Mouse (Mus musculus): ENCODE measurements at regions not wholly inside any gene's neighbourhood (a gene's known extent, or its start where the extent isn't known, plus 50 kb on each side); places are given as distances from the start of the nearest gene placed in this dataset.

- H3K4me1 ChIP-seq (ENCODE audit: control insufficient read depth in 2 of 2, insufficient read depth in 2 of 2, low read length in 2 of 2, poor library complexity in 1 of 2) = no peaks in the 10 kb centered on the region
- DNase-seq (ENCODE audit: low read depth, low spot score) = no peak
- no peak overlapping the region for H3K4me3 ChIP-seq (ENCODE audit: insufficient read depth in 1 of 2, low read depth in 1 of 2, low read length in 2 of 2, poor library complexity in 1 of 2, severe bottlenecking in 1 of 2)
- TF ChIP-seq MAFK (IDR thresholded peaks at IDR 0.05; ENCODE audit: insufficient read depth, low read depth, low read length) (no peak), ZNF384 (IDR thresholded peaks at IDR 0.05; ENCODE audit: low read depth, low read length) (no peak), ZC3H11A (IDR thresholded peaks at IDR 0.05; ENCODE audit: borderline replicate concordance, low read depth, low read length) (no peak), HCFC1 (IDR thresholded peaks at IDR 0.05; ENCODE audit: borderline replicate concordance, insufficient read depth, low read length) (no peak), CHD2 (IDR thresholded peaks at IDR 0.05; ENCODE audit: low read depth, low read length) (no peak)
- no peak overlapping the region for H3K27ac ChIP-seq (ENCODE audit: insufficient read depth, low read depth, low read length, poor library complexity, severe bottlenecking)
- H3K36me3 ChIP-seq (ENCODE audit: control insufficient read depth, insufficient read depth, low read length, poor library complexity, severe bottlenecking) = no peaks in the 10 kb centered on the region
- H3K9me3 ChIP-seq (ENCODE audit: control insufficient read depth, insufficient read depth, low read depth, low read length) = no peaks in the 10 kb centered on the region
- in situ Hi-C loops (cut with MboI; ENCODE audit: low sequenced_read_pairs in 2 of 2, unreplicated experiment in 2 of 2) = no loop called here
- H3K9ac ChIP-seq (ENCODE audit: insufficient read depth, low read depth, low read length, poor library complexity, severe bottlenecking) = no peak overlapping the region
Observed at GRCm38 (mm10) chr2:105454353-105454752, 55.2 kb upstream of the Rcn1 start.

- TF ChIP-seq MAFK (IDR thresholded peaks at IDR 0.05; ENCODE audit: insufficient read depth, low read depth, low read length) = no peak
- TF ChIP-seq ZNF384 (IDR thresholded peaks at IDR 0.05; ENCODE audit: low read depth, low read length) = no peak
- no peak for TF ChIP-seq ZC3H11A (IDR thresholded peaks at IDR 0.05; ENCODE audit: borderline replicate concordance, low read depth, low read length)
- TF ChIP-seq CHD2 (IDR thresholded peaks at IDR 0.05; ENCODE audit: low read depth, low read length) = no peak
- no peak for TF ChIP-seq HCFC1 (IDR thresholded peaks at IDR 0.05; ENCODE audit: borderline replicate concordance, insufficient read depth, low read length)
Observed at GRCm38 (mm10) chr2:105454836-105455235, 55.7 kb upstream of the Rcn1 start.

DNA sequence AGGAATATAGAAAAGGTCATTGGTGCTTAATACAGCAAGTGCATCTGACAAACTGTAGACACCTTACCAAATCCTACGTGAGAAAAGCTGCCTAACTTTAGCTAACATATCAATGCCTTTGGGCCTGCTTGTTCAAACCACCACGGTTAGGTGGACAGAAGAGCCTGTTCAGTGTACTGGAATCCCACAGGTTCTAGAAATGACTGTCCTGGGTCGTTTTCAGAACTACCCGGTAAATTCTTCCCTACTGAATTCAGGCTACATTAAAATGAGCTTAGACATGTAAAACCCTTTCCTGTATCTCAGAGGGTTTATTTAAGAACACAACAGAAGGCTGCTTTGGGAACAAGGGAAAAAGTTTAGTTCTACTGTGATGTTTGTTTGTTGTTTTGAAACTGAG lies 59.5 kb upstream of the Rcn1 start:
- in situ Hi-C loops (cut with MboI; ENCODE audit: low sequenced_read_pairs in 2 of 2, unreplicated experiment in 2 of 2) = no loop called here
- Histone ChIP-seq H3K27ac (ENCODE audit: insufficient read depth, low read depth, low read length, poor library complexity, severe bottlenecking) (no peak overlapping the region), H3K9me3 (ENCODE audit: control insufficient read depth, insufficient read depth, low read depth, low read length) (no peaks in the 10 kb centered on the region), H3K36me3 (ENCODE audit: control insufficient read depth, insufficient read depth, low read length, poor library complexity, severe bottlenecking) (no peaks in the 10 kb centered on the region), H3K4me1 (ENCODE audit: control insufficient read depth in 2 of 2, insufficient read depth in 2 of 2, low read length in 2 of 2, poor library complexity in 1 of 2) (no peaks in the 10 kb centered on the region), H3K4me3 (ENCODE audit: insufficient read depth in 1 of 2, low read depth in 1 of 2, low read length in 2 of 2, poor library complexity in 1 of 2, severe bottlenecking in 1 of 2) (no peak overlapping the region), H3K9ac (ENCODE audit: insufficient read depth, low read depth, low read length, poor library complexity, severe bottlenecking) (no peak overlapping the region)
- TF ChIP-seq ZC3H11A (IDR thresholded peaks at IDR 0.05; ENCODE audit: borderline replicate concordance, low read depth, low read length) (no peak), MAFK (IDR thresholded peaks at IDR 0.05; ENCODE audit: insufficient read depth, low read depth, low read length) (no peak), HCFC1 (IDR thresholded peaks at IDR 0.05; ENCODE audit: borderline replicate concordance, insufficient read depth, low read length) (no peak), ZNF384 (IDR thresholded peaks at IDR 0.05; ENCODE audit: low read depth, low read length) (no peak), CHD2 (IDR thresholded peaks at IDR 0.05; ENCODE audit: low read depth, low read length) (no peak)
- DNase-seq (ENCODE audit: low read depth, low spot score) = no peak

More at GRCm38 (mm10) chr2:105454836-105455235, 55.7 kb upstream of the Rcn1 start:
- H3K4me1 ChIP-seq (ENCODE audit: control insufficient read depth in 2 of 2, insufficient read depth in 2 of 2, low read length in 2 of 2, poor library complexity in 1 of 2) = no peaks in the 10 kb centered on the region
- H3K9me3 ChIP-seq (ENCODE audit: control insufficient read depth, insufficient read depth, low read depth, low read length) = no peaks in the 10 kb centered on the region
- no peak for DNase-seq (ENCODE audit: low read depth, low spot score)
- no peak overlapping the region for H3K9ac ChIP-seq (ENCODE audit: insufficient read depth, low read depth, low read length, poor library complexity, severe bottlenecking)
- H3K36me3 ChIP-seq (ENCODE audit: control insufficient read depth, insufficient read depth, low read length, poor library complexity, severe bottlenecking) = no peaks in the 10 kb centered on the region
- H3K27ac ChIP-seq (ENCODE audit: insufficient read depth, low read depth, low read length, poor library complexity, severe bottlenecking) = no peak overlapping the region
- no peak overlapping the region for H3K4me3 ChIP-seq (ENCODE audit: insufficient read depth in 1 of 2, low read depth in 1 of 2, low read length in 2 of 2, poor library complexity in 1 of 2, severe bottlenecking in 1 of 2)
- in situ Hi-C loops (cut with MboI; ENCODE audit: low sequenced_read_pairs in 2 of 2, unreplicated experiment in 2 of 2) = no loop called here

DNA sequence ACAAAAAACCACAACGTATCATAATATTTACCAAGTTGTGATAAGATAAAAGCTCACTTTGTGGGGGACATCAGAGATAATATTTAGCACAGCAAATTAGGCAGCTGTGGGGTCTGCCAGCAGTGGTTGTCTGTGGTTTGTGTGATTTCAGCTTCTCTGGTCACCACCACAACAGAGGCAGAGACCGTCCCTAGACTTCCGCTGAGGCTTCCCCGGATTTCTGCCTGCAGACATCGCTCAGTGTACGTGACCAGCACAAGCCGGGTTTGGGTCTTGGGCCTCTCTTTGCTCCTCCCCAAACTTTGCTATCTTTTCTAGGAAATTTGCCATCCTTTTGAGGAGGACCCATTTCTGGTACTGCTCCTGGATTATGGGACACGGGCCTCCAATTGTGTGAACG lies 60.4 kb upstream of the Rcn1 start:
- TF ChIP-seq CHD2 (IDR thresholded peaks at IDR 0.05; ENCODE audit: low read depth, low read length) = no peak
- no peak for TF ChIP-seq HCFC1 (IDR thresholded peaks at IDR 0.05; ENCODE audit: borderline replicate concordance, insufficient read depth, low read length)
- Histone ChIP-seq H3K9ac (ENCODE audit: insufficient read depth, low read depth, low read length, poor library complexity, severe bottlenecking) (no peak overlapping the region), H3K4me3 (ENCODE audit: insufficient read depth in 1 of 2, low read depth in 1 of 2, low read length in 2 of 2, poor library complexity in 1 of 2, severe bottlenecking in 1 of 2) (no peak overlapping the region), H3K9me3 (ENCODE audit: control insufficient read depth, insufficient read depth, low read depth, low read length) (no peaks in the 10 kb centered on the region), H3K36me3 (ENCODE audit: control insufficient read depth, insufficient read depth, low read length, poor library complexity, severe bottlenecking) (no peaks in the 10 kb centered on the region), H3K4me1 (ENCODE audit: control insufficient read depth in 2 of 2, insufficient read depth in 2 of 2, low read length in 2 of 2, poor library complexity in 1 of 2) (no peaks in the 10 kb centered on the region), H3K27ac (ENCODE audit: insufficient read depth, low read depth, low read length, poor library complexity, severe bottlenecking) (no peak overlapping the region)
- in situ Hi-C loops (cut with MboI; ENCODE audit: low sequenced_read_pairs in 2 of 2, unreplicated experiment in 2 of 2) = no loop called here
- DNase-seq (ENCODE audit: low read depth, low spot score) = no peak

DNA sequence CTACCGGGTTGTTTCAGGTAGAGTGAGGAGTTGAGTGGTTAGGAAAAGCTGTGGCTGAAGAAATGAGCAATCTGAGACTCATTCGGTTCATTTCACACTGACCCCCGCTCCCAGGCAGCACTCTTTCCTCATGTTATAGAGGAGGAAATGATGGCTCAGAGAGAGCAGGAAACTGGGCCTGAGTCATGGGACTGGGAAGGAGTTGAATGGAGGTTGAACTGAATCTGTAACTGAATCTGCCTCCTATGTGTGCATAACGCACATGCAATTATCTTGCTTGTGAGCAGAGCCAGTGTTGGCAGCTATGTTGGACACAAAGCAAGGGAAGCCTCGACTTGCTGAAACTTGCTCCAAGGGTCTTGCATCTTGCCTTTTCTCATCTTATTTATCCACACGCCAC lies 66.5 kb upstream of the Rcn1 start:
- Histone ChIP-seq H3K36me3 (ENCODE audit: control insufficient read depth, insufficient read depth, low read length, poor library complexity, severe bottlenecking) (no peaks in the 10 kb centered on the region), H3K4me1 (ENCODE audit: control insufficient read depth in 2 of 2, insufficient read depth in 2 of 2, low read length in 2 of 2, poor library complexity in 1 of 2) (no peaks in the 10 kb centered on the region), H3K27ac (ENCODE audit: insufficient read depth, low read depth, low read length, poor library complexity, severe bottlenecking) (no peak overlapping the region), H3K9me3 (ENCODE audit: control insufficient read depth, insufficient read depth, low read depth, low read length) (no peaks in the 10 kb centered on the region), H3K9ac (ENCODE audit: insufficient read depth, low read depth, low read length, poor library complexity, severe bottlenecking) (no peak overlapping the region), H3K4me3 (ENCODE audit: insufficient read depth in 1 of 2, low read depth in 1 of 2, low read length in 2 of 2, poor library complexity in 1 of 2, severe bottlenecking in 1 of 2) (no peak overlapping the region)
- in situ Hi-C loops (cut with MboI; ENCODE audit: low sequenced_read_pairs in 2 of 2, unreplicated experiment in 2 of 2) = no loop called here
- no peak for DNase-seq (ENCODE audit: low read depth, low spot score)
- no peak for TF ChIP-seq ZC3H11A (IDR thresholded peaks at IDR 0.05; ENCODE audit: borderline replicate concordance, low read depth, low read length)
- no peak for TF ChIP-seq ZNF384 (IDR thresholded peaks at IDR 0.05; ENCODE audit: low read depth, low read length)
- TF ChIP-seq MAFK (IDR thresholded peaks at IDR 0.05; ENCODE audit: insufficient read depth, low read depth, low read length) = no peak
- no peak for TF ChIP-seq HCFC1 (IDR thresholded peaks at IDR 0.05; ENCODE audit: borderline replicate concordance, insufficient read depth, low read length)
- no peak for TF ChIP-seq CHD2 (IDR thresholded peaks at IDR 0.05; ENCODE audit: low read depth, low read length)
